Mouse (Mus musculus): ENCODE data around the gene Stac3.

GRCm38 (mm10) chr10:127514111-127514698, 12.7 kb downstream of the Stac3 start:
- no peak for TF ChIP-seq TAL1 (IDR thresholded peaks at IDR 0.05; ENCODE audit: low read length)
- no peak for TF ChIP-seq GATA1 (IDR thresholded peaks at IDR 0.05; ENCODE audit: low read length)
